Mouse (Mus musculus) kidney, postnatal 25 days (tissue): Measurements from ENCODE around the gene Uhrf2.
A peak's percentile ranks its signal among the peaks of the same experiment; 100 is the strongest.

Experiments
- DNase-seq, 2 experiments: peaks; one replicate each; pipeline ENCODE4 v3.0.0; 2021; ENCODE audit warnings: mixed read lengths in 2 of 2

Gene Uhrf2

DNA sequence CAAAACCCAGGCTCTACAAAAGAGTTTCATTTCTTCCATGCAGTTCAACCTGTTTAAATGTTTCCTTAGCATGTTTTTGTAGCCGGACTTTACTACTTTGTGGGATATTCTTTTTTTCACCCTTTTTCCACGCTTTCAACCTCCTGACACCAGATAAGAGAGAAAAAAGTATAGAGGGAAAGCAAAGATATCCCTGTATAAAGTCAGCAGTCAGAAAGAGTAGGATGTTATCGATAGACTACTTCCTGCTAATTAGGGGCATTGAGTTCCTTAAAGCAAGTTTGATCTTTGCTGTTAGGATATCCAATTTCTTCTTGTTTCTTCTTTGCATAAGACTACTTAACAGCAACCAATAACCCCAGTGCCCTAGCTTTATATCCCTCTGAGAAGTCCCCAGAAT, 21.2 kb downstream of the Uhrf2 start:
- no peak for DNase-seq

DNA sequence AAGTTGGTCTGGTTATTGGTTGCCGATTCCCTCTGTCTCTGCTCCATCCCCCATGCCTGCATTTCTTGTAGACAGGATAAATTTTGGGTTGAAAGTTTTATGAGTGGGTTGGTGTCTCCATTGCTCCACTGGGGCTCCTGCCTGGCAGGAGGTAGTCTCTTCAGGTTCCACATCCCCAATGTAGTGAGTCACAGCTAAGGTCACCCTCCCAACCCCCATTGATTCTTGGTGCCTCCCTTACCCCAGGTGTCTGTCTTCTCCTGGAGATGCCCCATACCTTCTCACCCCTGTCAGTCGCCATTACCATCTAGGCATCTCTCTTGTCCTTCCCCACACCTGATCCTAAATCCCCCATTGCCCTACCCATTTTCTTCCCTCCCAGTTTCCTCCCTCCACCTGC, 23.9 kb downstream of the Uhrf2 start:
- DNase-seq: no peak

DNA sequence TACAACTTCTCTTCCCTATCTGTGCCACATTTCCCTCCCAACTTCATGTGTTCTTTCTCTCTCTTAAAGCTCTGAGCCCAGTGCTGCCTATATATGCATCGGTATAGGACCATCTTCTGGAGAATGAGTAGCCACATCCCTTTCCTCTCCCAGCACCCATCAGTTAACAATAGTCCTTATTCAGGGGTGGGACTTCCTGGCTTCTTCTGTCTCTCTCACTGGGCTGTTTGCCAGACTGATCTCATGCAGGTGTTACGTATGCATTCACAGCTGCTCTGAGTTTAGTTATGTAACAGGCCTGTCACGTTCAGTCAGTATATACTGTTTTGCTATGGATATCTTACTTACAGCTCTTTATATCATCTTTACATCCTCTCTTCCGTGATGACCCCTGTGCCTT, 35.5 kb downstream of the Uhrf2 start:
- DNase-seq: no peak

DNA sequence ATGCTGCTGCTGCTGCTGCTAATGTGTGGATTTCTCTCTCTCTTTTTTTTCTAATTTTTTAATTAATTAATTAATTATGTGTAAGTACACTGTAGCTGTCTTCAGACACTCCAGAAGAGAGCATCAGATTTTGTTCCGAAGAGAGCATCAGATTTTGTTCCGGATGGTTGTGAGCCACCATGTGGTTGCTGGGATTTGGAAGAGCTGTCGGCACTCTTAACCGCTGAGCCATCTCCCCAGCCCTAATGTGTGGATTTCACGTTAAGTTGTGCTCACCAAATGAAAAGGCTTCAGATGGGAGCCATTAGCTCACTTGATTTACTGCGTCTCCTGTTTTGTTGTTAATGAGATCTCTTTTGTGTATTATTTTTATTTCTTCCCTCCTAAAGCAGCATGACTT, 59.9 kb downstream of the Uhrf2 start:
- DNase-seq: no peak

DNA sequence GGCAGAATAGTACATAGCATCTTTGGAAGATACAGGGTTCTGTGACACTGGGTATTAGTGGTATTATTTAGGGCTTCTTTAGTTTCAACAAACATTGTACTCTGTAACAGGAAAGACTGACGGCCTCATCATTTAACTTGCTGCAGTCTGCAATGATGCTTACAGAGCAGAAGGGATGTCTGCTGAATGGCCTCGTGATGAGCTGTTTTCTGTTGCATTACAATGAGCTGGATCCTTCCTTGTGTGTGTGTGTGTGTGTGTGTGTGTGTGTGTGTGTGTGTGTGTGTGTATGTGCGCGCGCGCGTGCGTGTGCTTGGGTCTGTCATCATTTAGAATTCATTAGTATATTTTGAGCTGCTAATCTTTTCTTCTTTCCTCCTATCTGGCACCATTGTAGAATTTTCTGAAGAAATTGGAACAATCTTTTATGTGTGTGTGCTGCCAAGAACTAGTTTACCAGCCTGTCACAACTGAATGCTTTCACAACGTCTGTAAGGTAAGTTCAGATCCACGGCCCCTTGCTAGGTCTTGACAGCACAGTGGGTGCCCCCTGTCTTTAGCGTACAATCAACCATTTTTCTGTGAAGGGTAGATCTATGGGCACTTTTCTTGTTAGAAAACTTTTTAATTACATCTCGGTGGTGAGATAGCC, 61.5 kb downstream of the Uhrf2 start:
- no peak for DNase-seq

DNA sequence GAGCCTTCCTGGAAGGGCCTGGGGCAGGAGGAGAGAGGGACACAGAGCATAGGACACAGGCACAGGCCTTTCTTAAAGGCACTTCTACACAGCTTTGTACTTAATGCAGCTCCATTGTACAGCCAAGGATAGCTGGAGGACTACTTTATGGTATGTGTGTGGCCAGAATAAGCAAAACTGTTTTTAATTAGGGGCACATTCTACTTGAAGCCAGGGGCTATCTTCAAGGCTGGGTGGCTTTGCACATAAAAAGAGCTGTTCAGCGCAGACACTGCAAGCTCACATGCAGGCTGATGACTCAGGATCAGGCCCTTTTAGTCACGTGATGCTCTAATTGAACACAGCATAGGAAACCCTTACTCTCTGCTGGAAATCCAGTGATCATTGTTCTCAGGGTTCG, 65.9 kb downstream of the Uhrf2 start:
- DNase-seq: no peak

DNA sequence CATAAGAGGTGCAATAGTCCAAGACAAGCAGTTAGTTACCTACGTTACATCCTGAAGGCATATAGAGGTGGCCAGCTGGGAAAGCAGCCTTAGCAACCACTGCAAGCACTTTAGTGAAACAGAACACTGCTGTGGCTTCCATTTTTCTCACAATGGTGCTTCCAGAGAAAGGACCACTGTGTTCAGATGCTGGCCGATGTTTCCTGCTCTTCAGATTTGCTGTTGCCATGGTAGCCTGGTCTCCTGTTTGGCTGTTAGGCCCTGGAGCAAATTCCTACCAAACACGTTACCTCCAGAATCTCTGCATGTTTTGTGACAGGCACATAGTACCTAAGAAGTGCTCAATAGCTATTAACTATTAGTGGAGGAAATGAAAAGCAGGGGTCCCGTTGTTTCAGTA, 66.7 kb downstream of the Uhrf2 start:
- no peak for DNase-seq

DNA sequence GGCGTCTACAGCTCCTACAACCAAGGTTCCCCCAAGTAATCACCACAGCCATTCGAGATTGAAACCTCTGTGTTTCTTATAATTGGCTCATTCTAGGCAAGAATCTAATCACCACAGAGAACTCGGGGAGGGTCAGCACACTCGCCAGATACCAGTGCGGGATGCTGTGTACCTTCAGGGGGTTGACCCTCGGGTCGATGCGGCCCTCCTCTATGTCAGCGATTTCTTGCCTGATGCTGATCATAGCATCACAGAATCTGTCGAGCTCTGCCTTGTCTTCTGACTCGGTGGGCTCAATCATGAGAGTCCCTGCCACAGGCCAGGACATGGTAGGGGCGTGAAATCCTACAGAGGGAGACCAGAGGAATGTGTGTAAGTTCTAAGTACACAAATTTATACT, 70.3 kb downstream of the Uhrf2 start:
- no peak for DNase-seq

DNA sequence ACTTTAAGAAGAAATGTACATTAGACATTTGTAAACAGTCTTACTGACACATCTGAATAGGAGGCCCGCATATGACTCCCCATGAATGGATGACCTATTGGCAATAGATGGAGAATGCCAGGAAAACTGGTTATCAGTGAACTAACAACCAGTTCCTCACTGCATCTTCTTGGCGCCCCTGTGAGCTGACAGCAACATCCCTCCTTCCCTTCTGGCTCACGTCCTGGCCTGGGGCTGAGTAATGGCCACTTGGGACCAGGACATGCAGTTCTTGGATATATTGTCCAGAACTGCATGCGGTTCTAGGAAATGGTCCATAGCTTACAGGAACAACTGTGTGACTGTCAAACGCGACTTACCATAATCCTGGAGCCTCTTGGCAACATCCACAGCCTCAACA, 72.3 kb downstream of the Uhrf2 start:
- no peak for DNase-seq

DNA sequence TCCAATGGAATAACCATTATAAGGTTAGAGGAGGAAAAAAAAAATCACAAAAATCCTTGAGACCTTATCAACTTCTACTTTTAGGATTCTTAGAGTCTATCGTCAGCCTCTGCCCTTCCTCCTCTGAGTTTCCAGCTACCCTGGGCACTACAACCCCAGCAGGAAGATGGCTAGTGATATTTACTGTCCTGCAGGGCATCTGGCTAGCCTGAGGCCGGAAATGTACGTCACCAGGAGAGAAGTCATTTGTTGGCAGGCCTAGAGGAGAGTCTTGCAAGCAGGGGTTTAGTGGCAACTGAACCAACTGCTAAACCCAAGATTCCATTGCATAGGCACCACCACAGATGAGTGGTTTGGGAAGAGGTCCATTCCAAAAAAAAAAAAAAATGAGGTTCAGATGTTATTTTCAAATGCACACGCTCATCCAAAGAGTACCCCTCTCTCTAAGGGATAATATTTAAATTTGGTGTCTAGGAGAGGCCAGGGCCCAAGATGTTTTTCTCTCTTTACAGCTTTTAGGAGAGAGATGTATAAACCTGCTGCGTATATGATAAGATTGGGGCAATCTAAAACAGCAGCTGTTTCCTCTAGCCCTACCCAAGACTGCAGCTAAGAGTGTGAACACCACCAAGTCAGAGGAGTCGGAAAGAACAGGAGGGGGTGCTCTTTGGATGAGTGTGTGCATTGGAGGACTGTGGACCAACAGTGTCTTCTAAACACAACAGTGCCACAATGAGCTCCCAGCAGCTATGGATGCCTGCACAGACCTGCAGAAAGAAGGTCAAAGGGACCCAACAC, 74.9 kb downstream of the Uhrf2 start:
- DNase-seq: no peak

DNA sequence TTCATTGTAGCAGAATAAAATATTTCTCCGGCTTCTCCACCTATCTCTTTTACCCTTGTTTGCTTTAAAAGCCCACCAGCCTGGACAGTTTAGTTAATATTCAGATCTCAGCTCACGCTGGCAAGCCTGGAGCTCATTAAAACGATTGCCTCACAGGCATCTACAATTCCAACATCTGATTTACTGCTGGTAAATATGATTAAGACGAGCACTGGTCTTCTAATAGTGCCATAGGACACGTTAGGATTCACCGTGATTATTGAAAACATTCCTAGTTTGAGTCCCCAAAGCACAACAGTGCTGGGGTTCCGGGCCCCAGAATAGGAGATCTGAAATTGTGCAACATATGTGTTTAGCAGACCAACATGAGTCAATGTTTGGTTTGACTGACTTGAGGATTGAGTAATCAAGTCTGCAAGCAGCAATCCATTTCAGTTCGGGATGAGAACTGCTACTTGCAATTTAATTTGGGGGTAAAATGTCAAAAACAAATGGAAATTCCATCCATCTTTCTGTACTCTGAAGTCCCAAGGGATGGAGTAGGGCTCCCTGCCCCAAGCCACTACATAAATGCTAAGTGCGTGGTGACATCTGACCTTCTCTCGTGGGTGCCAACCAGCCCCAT, 77.0 kb downstream of the Uhrf2 start:
- DNase-seq: no peak

DNA sequence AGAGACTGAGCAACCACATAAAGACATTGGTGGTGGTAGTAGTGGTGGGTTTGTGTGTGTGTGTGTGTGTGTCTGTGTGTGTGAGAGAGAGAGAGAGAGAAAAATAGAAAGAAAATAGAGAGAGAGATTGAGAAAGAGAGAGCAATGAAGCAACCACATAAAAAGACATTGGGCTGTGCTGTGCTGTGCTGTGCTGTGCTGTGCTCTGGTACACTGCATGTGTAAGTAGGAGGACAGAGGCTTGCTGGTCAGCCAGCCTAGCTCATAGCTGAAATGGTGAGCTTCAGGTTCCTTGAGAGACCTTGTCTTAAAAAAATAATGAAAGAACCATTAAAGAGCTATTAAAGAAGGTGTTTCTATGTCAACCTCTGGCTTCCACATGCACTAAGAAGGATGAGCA, 78.3 kb downstream of the Uhrf2 start:
- DNase-seq: no peak

DNA sequence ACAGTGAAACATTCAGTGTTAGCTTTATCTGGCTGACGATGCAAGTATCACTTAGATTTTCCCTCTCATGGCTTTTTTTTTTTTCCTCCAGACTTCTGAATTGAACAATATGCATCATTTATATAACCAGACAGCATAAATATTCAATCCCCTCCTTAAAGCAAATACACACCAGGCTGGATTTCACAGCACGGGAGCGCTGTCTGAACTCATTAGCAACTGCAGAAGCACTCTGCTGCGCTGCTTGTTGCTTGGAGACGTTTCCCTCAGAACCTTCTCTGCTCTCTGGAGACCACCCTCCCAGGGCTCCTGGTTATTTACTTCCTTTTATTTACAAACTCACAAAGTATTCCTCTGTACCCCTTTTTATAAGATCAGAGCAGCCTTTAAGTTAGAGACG, 78.8 kb downstream of the Uhrf2 start:
- DNase-seq: no peak

DNA sequence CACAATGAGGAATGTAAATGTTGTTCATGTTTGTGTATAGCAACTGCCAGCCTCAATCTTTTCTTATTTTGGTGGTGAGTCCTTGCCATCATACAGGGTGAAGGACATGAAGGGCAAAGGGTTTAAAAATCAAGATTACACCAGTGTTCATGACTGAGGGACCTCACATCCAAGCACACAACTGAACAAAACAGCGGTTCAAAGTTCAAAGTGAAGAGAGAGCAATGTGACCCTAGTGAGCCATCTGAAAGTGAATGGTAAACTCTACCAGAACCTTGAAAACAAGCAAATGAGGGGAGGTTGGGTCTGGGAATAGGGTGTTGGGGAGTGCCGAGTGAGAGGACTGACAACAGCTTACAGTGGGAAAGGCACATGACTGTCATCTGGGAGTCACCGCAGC, 81.1 kb downstream of the Uhrf2 start:
- DNase-seq: no peak

DNA sequence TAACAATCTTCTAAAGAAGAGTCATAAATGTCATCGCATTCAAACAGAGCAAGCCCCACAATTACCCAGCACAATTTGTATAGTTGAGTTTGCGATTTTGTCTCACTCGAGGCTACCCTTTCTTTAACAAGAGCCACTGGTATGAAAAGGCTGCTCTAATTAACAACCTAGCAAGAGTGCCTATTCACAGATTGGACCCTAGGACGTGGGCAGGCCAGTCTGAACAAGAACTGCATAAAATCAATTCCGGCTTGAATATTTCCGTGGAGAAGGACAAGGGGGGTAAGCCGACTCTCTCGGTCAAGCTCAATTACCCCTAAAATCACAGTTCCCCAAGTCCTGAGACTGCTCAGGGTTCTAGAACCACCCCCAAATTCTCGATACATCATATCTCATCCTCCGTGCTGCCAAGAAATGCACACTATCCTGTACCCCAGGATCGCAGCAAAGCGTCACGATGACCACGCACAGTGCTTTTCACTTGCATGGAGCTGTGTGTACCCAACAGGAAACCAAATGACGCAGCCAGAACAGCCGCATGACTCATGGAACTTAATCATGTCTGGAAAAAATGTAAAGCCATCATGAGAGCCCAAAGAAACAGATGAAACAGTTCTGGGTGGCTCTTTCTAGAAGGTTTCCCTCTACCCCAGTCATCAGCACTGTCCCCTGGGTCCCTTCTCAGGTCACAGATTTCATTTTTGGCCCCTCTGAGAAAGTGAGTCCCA, 82.8 kb downstream of the Uhrf2 start:
- no peak for DNase-seq

DNA sequence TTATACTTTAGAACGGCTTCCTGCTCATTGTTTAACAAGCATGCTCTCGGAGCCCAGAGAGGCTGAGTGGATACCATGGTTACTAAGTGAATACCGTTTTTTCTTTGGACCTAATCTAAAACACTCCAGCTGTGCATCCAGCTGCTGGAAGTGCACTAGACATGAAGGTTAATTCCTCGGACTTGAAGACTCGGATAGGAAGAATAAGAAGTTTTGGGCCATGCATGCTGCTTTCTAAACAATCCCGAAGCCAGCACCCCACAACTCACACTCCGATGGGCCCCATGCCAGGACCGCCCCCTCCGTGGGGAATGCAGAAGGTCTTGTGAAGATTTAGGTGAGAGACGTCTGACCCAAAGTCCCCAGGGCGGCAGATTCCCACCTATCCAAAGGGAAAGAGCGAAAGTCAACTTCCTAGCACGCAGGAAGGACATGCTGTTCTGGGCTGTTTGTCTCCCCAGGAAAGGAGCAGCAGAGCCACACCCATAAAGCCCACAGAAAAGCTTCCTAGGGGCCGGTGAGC, 84.7 kb downstream of the Uhrf2 start:
- no peak for DNase-seq

DNA sequence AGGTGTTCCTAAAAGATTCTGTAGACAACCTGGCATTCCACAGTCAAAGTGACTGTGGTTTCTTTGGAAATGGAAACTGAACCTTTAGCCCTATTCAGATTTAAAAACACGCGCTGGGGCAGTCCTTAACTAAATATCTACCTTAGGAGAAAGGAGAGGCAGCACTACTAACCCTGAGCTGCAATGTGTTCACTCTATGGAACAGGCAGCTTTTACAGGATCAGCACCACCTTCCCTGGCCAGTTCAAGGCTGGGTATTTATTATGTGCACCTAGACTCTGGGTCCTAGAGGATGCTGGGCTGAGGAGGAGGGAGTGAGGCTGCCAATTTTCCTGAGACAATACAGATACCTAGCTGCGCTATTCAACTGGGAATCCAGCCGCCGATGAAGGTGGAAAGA, 85.3 kb downstream of the Uhrf2 start:
- no peak for DNase-seq

DNA sequence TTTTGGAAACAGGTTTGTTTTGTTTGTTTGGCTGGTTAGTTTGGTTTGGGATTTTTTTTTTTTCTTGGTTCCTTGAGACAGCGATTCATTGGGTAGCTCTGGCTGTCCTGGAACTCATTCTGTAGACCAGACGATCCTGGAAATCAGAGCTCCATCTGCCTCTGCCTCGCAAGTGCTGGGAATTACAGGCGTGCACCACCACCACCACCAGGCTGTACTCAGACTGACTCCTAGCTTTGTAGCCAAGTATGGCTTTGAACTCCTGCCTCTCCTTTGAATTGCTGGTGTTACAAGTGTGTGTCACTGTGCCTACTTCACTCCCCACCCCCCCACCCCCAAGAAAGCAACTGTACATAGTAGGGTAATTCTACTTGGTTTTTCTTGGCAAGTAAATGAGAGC, 86.9 kb downstream of the Uhrf2 start:
- no peak for DNase-seq

DNA sequence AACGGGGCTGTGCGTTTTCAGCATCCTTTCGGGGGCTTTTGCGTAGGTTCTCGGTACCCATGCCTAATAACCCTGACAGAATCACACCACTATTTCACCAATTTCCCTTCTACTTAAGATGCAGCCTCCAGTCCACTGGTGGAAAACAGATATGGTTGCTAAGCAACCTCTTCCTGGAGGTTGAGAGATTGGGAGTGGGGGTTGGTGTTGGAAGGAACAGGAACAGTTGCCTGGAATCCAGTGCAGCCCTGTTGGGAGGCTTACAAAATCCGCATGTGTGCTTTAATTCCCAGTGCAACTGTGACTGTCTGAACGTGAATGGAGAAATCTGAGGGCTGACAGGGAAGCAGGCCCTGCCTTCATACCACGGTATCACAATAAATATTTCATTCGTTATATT, 87.5 kb downstream of the Uhrf2 start:
- DNase-seq: no peak

DNA sequence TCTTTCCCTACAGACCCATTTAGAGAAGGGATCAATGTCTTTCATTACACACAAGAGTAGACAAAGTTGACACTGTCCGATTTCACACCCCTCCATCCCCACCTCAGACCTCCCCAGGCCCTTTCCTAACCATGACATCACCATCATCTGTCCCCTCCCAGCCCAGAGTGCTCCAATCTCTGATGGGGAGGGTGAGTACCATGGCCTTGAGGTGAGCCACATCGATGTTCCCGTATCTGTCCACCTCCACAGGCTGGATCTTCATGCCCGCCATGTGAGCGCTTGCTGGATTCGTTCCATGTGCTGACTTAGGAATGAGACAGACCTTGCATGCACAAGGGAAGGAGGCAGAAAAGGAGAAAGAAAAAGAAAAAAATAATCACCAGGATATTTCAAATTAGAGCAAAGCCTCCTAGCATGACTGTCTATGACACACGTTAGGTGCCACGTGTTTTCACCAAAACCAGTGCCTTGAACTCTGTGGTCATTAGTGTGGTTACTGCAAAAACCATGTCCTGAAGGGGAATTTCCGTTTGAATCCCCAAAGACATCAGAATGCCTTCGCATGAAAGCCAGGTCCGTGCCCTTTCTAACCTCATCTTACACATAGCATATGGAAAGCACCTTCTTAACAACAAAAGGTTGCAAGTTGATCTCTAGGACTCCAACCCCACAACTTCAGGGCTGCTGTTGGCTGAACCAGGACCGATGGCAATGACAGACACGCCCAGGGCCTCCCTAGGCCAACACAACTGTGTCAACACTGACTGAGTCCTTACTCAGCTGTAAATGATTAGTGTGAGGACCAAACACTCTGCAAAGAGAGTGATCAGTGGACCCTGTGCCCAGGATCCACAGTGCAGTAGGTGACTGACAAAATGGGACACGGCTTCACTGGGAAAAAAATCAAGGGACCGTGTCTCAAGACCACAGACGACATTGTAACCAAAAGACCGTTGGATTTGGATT, 88.3 kb downstream of the Uhrf2 start:
- DNase-seq: peak; percentile 28 to 72

DNA sequence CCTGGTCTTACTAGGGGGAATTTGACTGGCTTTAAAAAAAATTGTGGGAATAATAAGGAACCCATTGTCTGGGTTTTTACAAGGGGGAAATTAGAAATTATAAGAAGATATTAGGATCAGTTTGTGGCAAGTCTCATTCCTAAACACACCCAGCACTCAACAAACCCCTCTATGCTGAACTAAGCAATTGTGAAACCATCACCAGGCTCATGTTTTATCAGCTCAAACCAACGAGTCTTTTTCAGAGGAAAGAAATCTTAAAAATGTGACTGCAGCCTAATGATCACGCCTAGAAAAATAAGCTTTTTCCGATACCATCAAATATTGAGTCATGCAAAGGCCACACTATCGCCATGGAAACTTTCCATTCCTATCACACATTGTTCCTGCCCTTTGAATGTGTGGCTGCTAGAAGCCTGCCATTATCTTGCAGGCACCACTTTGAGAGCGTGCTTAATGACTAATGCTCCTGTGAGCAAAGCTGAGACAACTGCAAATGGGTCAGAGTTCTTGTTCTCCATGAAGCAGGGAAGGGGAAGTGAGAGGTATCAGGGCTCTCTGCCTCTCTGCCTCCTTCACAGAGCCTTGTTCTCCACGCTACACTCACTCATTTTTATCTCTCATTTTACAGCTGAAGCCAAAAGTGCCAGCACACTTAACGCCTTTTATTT, 94.8 kb downstream of the Uhrf2 start:
- no peak for DNase-seq

DNA sequence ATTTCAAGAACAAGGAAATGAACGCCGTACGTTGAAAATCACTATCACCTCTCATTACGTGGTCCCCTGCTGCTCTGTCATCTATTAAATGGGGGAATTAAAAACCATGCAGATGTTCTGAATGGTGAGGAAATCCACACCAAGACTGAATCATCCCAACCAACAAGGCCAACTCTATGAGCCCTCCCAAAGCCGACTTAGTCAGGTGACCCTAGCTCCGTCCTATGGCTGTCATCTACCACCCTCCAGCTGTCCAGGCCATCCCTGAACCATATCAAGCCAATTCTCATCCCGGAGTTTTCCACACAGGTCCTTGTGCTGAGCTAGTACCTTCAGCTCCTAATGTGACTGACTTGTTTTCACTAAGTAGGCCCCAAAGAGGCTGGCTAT, 95.4 kb downstream of the Uhrf2 start:
- DNase-seq: no peak
